Mouse (Mus musculus): Measurements from ENCODE around the gene Olfr33. TPM values are rescaled to one million over a fixed set of nuclear protein-coding genes. Genes with fewer than 3 reads are reported as not detected.

Olfr33 gene
- polyA plus RNA-seq, 1 experiment from 2014 or later: not detected

DNA sequence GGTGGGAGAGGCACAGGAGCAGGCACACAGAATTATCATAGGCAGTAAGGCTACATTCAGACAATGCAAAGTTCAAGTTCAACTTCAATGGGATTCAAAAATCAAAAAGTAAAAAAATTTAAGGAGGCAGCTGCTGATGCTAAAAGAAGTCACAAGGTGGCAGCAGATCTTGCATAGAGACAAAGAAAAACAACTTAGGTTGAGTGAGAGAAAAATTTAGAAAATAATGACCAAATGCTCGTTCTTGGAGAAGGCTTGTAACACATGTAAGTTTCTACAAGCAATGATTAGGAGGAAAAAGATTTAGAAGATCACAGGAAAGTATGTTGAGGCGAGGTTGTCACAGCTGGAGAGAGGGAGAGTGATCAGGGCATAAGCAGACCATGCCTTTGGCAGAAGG, 53.5 kb downstream of the Olfr33 start:
- H3K9me3 ChIP-seq (replicated peaks): no peaks in the 10 kb centered on the region
- no peak overlapping the region for H3K4me3 ChIP-seq
- H3K4me1 ChIP-seq: no peaks in the 10 kb centered on the region
- 23% methylated on average over 2 of the region's 2 CpGs for WGBS (ENCODE audit: insufficient replicate concordance)
- H3K4me2 ChIP-seq: no peak overlapping the region
- no peak for ATAC-seq
- H3K9ac ChIP-seq: no peak overlapping the region
- no peak overlapping the region for H3K27ac ChIP-seq
- no peaks in the 10 kb centered on the region for H3K27me3 ChIP-seq (replicated peaks)
- no peaks in the 10 kb centered on the region for H3K36me3 ChIP-seq

DNA sequence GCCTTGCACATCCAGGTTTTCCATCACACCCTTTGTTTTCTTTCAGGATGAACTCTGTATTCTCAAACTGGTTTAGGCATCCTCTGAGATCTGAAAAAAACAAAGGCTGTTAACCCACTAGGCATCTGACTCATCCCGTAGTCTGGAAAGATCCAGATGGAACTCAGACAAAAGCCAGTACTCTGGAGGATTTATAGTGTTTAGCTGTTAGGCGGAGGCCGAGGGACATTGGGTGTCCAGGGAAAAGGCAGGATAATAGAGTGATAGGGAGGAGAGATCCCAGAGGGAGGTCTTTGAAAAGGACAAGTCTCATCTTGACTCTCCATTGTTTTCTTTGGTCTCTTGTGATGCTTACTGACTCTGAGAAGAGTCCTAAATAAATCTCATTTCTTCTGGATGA, 54.3 kb downstream of the Olfr33 start, which contains the start of gene Olfr556:
Olfr556 (plus strand) TSS at position 301 of the 400 bp plus-strand sequence.
- H3K9ac ChIP-seq: no peak within 1 kb of the TSS
- no peaks in the 10 kb centered on the region for H3K4me1 ChIP-seq
- WGBS (ENCODE audit: insufficient replicate concordance): 63% methylated on average over 3 of the region's 3 CpGs
- no peak within 1 kb of the TSS for H3K27ac ChIP-seq
- H3K36me3 ChIP-seq: no peaks in the 10 kb centered on the region
- H3K4me2 ChIP-seq: no peak within 1 kb of the TSS
- H3K4me3 ChIP-seq: no peak within 1 kb of the TSS
- ATAC-seq: no peak
- H3K9me3 ChIP-seq (replicated peaks): no peaks in the 10 kb centered on the region
- no peaks in the 10 kb centered on the region for H3K27me3 ChIP-seq (replicated peaks)

Other genes starting within 250 kb of the Olfr33 start
- 0.33 and 0.41 TPM in 2 replicates for gene Olfr543, start 237.4 kb downstream of the Olfr33 start, polyA plus RNA-seq (2016; fragmentation: Nextera tagmentation; extraction: Ambion mirVana)
- 0.04 and 0.19 TPM in 2 replicates for gene Olfr544, start 230.8 kb downstream of the Olfr33 start, polyA plus RNA-seq (2016; fragmentation: Nextera tagmentation; extraction: Ambion mirVana)
- not detected in 2 replicates for gene Olfr545, start 219.5 kb downstream of the Olfr33 start, polyA plus RNA-seq (2016; fragmentation: Nextera tagmentation; extraction: Ambion mirVana)
- not detected in 2 replicates for gene Olfr547, start 184.3 kb downstream of the Olfr33 start, polyA plus RNA-seq (2016; fragmentation: Nextera tagmentation; extraction: Ambion mirVana)
- not detected in 2 replicates for gene Olfr548-ps1, start 178.2 kb downstream of the Olfr33 start, polyA plus RNA-seq (2016; fragmentation: Nextera tagmentation; extraction: Ambion mirVana)
- not detected in 2 replicates for gene Olfr549, start 169.2 kb downstream of the Olfr33 start, polyA plus RNA-seq (2016; fragmentation: Nextera tagmentation; extraction: Ambion mirVana)
- gene Trim21, start 153.6 kb downstream of the Olfr33 start, polyA plus RNA-seq (2016; fragmentation: Nextera tagmentation; extraction: Ambion mirVana): 0.49 and 0.62 TPM in 2 replicates
- gene Olfr550, start 147.6 kb downstream of the Olfr33 start, polyA plus RNA-seq (2016; fragmentation: Nextera tagmentation; extraction: Ambion mirVana): not detected in 2 replicates
- not detected in 2 replicates for gene Olfr551, start 127.2 kb downstream of the Olfr33 start, polyA plus RNA-seq (2016; fragmentation: Nextera tagmentation; extraction: Ambion mirVana)
- not detected in 2 replicates for gene Olfr552, start 121.3 kb downstream of the Olfr33 start, polyA plus RNA-seq (2016; fragmentation: Nextera tagmentation; extraction: Ambion mirVana)
- gene Olfr553, start 100.9 kb downstream of the Olfr33 start, polyA plus RNA-seq (2016; fragmentation: Nextera tagmentation; extraction: Ambion mirVana): not detected in 2 replicates
- gene Olfr554, start 80.6 kb downstream of the Olfr33 start, polyA plus RNA-seq (2016; fragmentation: Nextera tagmentation; extraction: Ambion mirVana): not detected in 2 replicates
- gene Olfr555, start 60.2 kb downstream of the Olfr33 start, polyA plus RNA-seq (2016; fragmentation: Nextera tagmentation; extraction: Ambion mirVana): not detected in 2 replicates
- not detected in 2 replicates for gene Olfr556, start 54.2 kb downstream of the Olfr33 start, polyA plus RNA-seq (2016; fragmentation: Nextera tagmentation; extraction: Ambion mirVana)
- 2.2 and 2.7 TPM in 2 replicates for gene Trim68, start 31.7 kb downstream of the Olfr33 start, polyA plus RNA-seq (2016; fragmentation: Nextera tagmentation; extraction: Ambion mirVana)
- not detected in 2 replicates for gene Olfr557, start 23.2 kb downstream of the Olfr33 start, polyA plus RNA-seq (2016; fragmentation: Nextera tagmentation; extraction: Ambion mirVana)
- gene Olfr558, start 16.9 kb downstream of the Olfr33 start, polyA plus RNA-seq (2016; fragmentation: Nextera tagmentation; extraction: Ambion mirVana): not detected in 2 replicates
- not detected in 2 replicates for gene Olfr559, start 8.4 kb upstream of the Olfr33 start, polyA plus RNA-seq (2016; fragmentation: Nextera tagmentation; extraction: Ambion mirVana)
- not detected in 2 replicates for gene Olfr560, start 40.3 kb upstream of the Olfr33 start, polyA plus RNA-seq (2016; fragmentation: Nextera tagmentation; extraction: Ambion mirVana)
- gene Olfr78, start 40.4 kb upstream of the Olfr33 start, polyA plus RNA-seq (2016; fragmentation: Nextera tagmentation; extraction: Ambion mirVana): not detected in 2 replicates
- gene Olfr561, start 52.2 kb upstream of the Olfr33 start, polyA plus RNA-seq (2016; fragmentation: Nextera tagmentation; extraction: Ambion mirVana): not detected in 2 replicates
- gene Olfr564, start 84.4 kb upstream of the Olfr33 start, polyA plus RNA-seq (2016; fragmentation: Nextera tagmentation; extraction: Ambion mirVana): not detected in 2 replicates
- not detected in 2 replicates for gene Olfr566, start 139.7 kb upstream of the Olfr33 start, polyA plus RNA-seq (2016; fragmentation: Nextera tagmentation; extraction: Ambion mirVana)
- gene Olfr568, start 158.1 kb upstream of the Olfr33 start, polyA plus RNA-seq (2016; fragmentation: Nextera tagmentation; extraction: Ambion mirVana): not detected in 2 replicates
- not detected in 2 replicates for gene Olfr569, start 171.8 kb upstream of the Olfr33 start, polyA plus RNA-seq (2016; fragmentation: Nextera tagmentation; extraction: Ambion mirVana)
- gene Olfr570, start 175.5 kb upstream of the Olfr33 start, polyA plus RNA-seq (2016; fragmentation: Nextera tagmentation; extraction: Ambion mirVana): not detected in 2 replicates
- gene Olfr571, start 198.5 kb upstream of the Olfr33 start, polyA plus RNA-seq (2016; fragmentation: Nextera tagmentation; extraction: Ambion mirVana): not detected in 2 replicates
- gene Olfr572, start 205.3 kb upstream of the Olfr33 start, polyA plus RNA-seq (2016; fragmentation: Nextera tagmentation; extraction: Ambion mirVana): not detected in 2 replicates
- gene Olfr573-ps1, start 223.5 kb upstream of the Olfr33 start, polyA plus RNA-seq (2016; fragmentation: Nextera tagmentation; extraction: Ambion mirVana): not detected in 2 replicates
- not detected in 2 replicates for gene Olfr574, start 229.4 kb upstream of the Olfr33 start, polyA plus RNA-seq (2016; fragmentation: Nextera tagmentation; extraction: Ambion mirVana)
- not detected in 2 replicates for gene Olfr575, start 239.7 kb upstream of the Olfr33 start, polyA plus RNA-seq (2016; fragmentation: Nextera tagmentation; extraction: Ambion mirVana)
- not detected in 2 replicates for gene Olfr576, start 243.6 kb upstream of the Olfr33 start, polyA plus RNA-seq (2016; fragmentation: Nextera tagmentation; extraction: Ambion mirVana)